Mouse (Mus musculus): ENCODE data around the gene Syk. TPM values are rescaled to one million over a fixed set of nuclear protein-coding genes. Genes with fewer than 3 reads are reported as not detected.

Gene Syk
- total RNA-seq, 2 experiments from 2014 or later: 18.9 to 19.5 TPM

- intact Hi-C loops (cut with DNase I): loop anchor here (10.0 kb wide), 1 partner anchor 731 kb away; no protein-coding TSS in a partner anchor
- DNase-seq: no peak
Measured at GRCm38 (mm10) chr13:52566188-52566760, 16.7 kb upstream of the Syk start.

DNA sequence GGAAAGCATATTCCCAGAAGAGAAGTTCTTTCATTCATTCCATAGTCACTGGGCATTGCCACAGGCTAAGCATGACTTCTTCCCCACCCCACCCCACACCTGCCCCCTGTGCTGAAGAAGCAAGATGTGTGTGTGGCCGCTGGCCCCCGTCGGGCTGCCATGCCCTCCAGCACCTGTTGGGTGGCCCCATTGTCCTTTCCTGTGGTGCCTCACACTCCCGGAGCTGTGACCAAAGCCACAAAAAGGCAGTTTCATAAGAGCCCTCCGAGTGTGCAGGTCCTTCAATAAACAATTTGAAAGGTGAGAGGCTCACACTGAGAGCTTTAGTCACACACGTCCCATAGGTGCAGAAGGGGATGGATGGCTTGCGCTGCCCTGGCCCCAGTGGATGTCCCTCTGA is 16.2 kb upstream of the Syk start:
- no peak for DNase-seq
- intact Hi-C loops (cut with DNase I): loop anchor here (10.0 kb wide), 1 partner anchor 732 kb away; no protein-coding TSS in a partner anchor

- DNase-seq: no peak
- intact Hi-C loops (cut with DNase I): loop anchor here (10.0 kb wide), 1 partner anchor 734 kb away; no protein-coding TSS in a partner anchor
Measured at GRCm38 (mm10) chr13:52569194-52569769, 13.7 kb upstream of the Syk start.

GRCm38 (mm10) chr13:52570276-52570675 is 12.7 kb upstream of the Syk start:
- intact Hi-C loops (cut with DNase I): no loop called here
- no peak for DNase-seq

GRCm38 (mm10) chr13:52571591-52572384 is 11.2 kb upstream of the Syk start:
- intact Hi-C loops (cut with DNase I): no loop called here
- DNase-seq: peak in 1 of 2 experiments; percentile 26

GRCm38 (mm10) chr13:52572451-52573446 is 10.2 kb upstream of the Syk start:
- no peak for DNase-seq
- intact Hi-C loops (cut with DNase I): no loop called here

DNA sequence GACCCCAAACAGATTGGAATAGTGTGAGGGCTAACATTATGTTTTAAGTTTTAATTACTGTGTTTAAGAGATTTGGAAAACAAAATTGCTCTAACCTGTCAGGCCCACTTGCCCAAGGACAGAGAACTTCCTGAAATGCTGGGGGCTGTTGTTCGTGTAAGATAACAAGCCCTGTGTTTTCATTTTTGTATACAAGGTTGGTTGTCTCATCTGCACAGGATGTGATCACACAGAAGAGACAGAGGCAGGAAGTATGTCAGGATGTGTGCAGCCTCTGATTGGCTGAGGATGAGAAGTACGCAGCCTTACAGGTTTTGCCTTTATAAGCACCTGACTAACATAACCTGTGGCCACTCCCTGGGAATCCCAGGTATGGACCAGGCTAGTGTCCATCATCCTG is 8.7 kb upstream of the Syk start:
- DNase-seq: no peak
- intact Hi-C loops (cut with DNase I): no loop called here

GRCm38 (mm10) chr13:52575483-52575882 is 7.5 kb upstream of the Syk start:
- DNase-seq: no peak

GRCm38 (mm10) chr13:52576021-52576614 is 6.9 kb upstream of the Syk start:
- intact Hi-C loops (cut with DNase I): loop anchor here (5.0 kb wide), 1 partner anchor 46 kb away; no protein-coding TSS in a partner anchor
- DNase-seq: no peak

More at GRCm38 (mm10) chr13:52575483-52575882, 7.5 kb upstream of the Syk start:
- intact Hi-C loops (cut with DNase I): loop anchor here (5.0 kb wide), 1 partner anchor 47 kb away; no protein-coding TSS in a partner anchor

GRCm38 (mm10) chr13:52576841-52577240 is 6.1 kb upstream of the Syk start:
- no peak for DNase-seq
- intact Hi-C loops (cut with DNase I): loop anchor here (5.0 kb wide), 1 partner anchor 45 kb away; no protein-coding TSS in a partner anchor

GRCm38 (mm10) chr13:52577326-52577920 is 5.5 kb upstream of the Syk start:
- no peak for DNase-seq
- intact Hi-C loops (cut with DNase I): loop anchor here (5.0 kb wide), 1 partner anchor 45 kb away; no protein-coding TSS in a partner anchor

- intact Hi-C loops (cut with DNase I): loop anchor here (5.0 kb wide), 1 partner anchor 44 kb away; no protein-coding TSS in a partner anchor
- DNase-seq: no peak
Measured at GRCm38 (mm10) chr13:52577939-52578338, 5.0 kb upstream of the Syk start.

GRCm38 (mm10) chr13:52578776-52579175 is 4.2 kb upstream of the Syk start:
- DNase-seq: no peak
- intact Hi-C loops (cut with DNase I): loop anchor here (5.0 kb wide), 1 partner anchor 44 kb away; no protein-coding TSS in a partner anchor

DNA sequence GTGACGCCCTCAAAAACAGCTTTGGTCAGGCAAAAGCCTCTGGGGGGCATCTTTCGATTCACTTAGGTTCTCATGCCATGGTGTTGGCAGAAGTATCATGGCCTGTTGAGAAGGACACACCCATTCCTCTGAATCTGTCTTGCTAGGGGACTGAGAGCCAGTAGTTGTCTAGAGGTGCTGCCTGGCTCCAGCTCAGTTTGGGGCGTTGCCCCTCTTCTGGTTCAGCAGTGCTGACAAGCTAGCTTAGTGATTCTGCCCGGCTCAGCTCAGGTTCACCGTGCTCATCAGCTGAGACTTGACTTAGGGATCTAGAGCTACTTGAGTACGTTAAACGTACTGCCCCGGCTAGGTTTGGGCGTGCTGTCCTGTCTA is 481 bp upstream of the Syk start:
- DNase-seq: no peak
- intact Hi-C loops (cut with DNase I): no loop called here

GRCm38 (mm10) chr13:52583943-52584562 is 1.1 kb downstream of the Syk start:
- DNase-seq: no peak
- intact Hi-C loops (cut with DNase I): no loop called here

DNA sequence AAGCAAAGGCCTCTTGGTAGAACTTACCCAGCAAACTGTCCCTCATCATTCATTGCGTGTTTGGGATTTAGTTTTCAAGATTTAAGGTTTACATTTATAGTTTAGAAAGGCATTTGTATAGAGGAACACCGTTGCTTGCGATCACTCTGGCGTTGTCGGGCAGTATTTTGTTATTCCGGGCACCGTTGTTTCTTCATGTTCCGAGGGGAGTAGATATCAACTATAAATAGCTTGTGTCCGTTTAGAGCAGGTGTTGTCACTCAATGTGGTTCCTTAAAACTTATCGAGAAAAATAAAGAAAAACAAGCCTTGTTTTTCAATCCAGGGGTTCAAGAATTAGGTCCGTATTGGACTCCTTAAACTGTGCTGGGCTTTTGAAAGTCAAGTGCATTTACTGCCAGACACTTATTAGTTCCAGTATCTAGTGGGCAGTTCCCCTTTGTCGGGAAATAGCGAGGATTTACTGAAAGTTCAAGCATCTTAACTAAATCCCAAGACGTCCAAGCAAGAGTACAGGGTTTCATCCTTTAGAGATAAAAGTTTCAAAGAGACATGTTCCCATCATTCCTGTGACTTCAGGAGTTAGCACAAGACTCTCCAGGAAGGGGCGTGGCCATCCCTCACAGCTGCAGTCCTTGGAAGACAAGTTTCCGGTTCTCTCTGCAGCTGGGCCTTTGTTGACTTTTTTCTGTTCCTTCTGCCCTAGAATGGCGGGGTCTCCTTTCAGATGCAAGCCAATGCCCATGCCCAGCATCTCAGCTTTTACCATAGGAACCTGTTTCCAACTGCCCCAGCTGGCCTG is 1.9 kb downstream of the Syk start:
- peak; percentile 44 to 58 for DNase-seq
- intact Hi-C loops (cut with DNase I): no loop called here

DNA sequence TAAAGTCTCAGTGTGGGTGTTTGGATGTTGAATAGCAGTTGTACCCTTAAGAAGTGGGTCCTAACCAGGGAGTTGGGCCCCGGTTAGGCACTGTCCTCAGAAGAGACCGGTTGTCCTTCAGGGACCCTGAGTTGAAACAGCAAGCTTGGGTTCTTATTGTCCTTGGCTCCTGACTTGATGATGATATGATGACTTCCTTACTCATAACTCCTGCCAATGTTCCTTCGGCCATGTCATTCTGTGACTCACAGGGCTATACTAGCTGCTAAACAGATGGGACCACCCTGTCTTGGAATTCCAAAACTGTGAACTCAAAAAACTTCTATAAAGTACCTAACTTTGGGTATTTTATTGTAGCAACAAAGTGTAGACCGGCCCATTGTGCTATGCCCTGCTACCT is 4.8 kb downstream of the Syk start:
- no peak for DNase-seq
- intact Hi-C loops (cut with DNase I): no loop called here

DNA sequence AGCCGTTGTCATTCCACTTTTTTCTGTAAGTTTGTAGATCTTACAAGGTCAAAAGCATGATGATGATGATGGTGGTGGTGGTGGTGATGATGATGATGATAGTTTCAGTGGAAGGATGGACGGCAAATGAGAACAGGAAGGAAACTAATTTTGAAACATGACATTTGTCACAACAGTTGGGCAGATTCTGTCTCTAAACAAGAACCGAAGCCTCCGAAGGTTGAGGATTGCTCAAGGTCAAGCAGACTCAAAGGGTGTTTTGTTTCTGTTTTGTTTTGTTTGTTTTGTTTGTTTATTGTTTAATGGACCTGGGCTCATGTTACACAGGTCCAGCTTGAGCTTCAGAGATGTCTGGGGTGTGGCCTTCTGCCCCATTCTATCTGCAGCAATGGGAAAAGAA is 6.1 kb downstream of the Syk start:
- no peak for DNase-seq

More for the DNA sequence above, 6.1 kb downstream of the Syk start:
- intact Hi-C loops (cut with DNase I): no loop called here
